Mouse (Mus musculus) adrenal gland, postnatal 10 days (tissue): ENCODE measurements around the gene Zfp874a. TPM values are rescaled to one million over a fixed set of nuclear protein-coding genes. Genes with fewer than 3 reads are reported as not detected.
"Not testable (repeated sequence)": the region's sequence is repeated elsewhere in the genome, so short reads cannot be mapped to it uniquely, and the experiment has no call there.

Experiments used
- DNase-seq: peaks from one replicate; pipeline ENCODE4 v3.0.0; 2021; ENCODE audit warnings: mixed read lengths
- long read RNA-seq, 2 experiments: library from polyadenylated mRNA; stranded (forward); transcript quantifications; one replicate each; pipeline ENCODE4 v2.0.0; 2021
- total RNA-seq, 2 experiments: library from RNA; stranded (reverse); gene quantifications; 2 replicates each; pipeline ENCODE4 v1.2.3; 2021

Gene Zfp874a
- total RNA-seq, result 10 to 100 TPM; 11.1 to 13.2 TPM
- long read RNA-seq, experiment 1, partial matches to known transcripts, result 0 of 6 reads
- long read RNA-seq, experiment 1, other reads (novel, unspliced or antisense), result 5 of 6 reads
- long read RNA-seq, experiment 2, partial matches to known transcripts, result 0 of 5 reads
- long read RNA-seq, experiment 2, other reads (novel, unspliced or antisense), result 4 of 5 reads

DNA sequence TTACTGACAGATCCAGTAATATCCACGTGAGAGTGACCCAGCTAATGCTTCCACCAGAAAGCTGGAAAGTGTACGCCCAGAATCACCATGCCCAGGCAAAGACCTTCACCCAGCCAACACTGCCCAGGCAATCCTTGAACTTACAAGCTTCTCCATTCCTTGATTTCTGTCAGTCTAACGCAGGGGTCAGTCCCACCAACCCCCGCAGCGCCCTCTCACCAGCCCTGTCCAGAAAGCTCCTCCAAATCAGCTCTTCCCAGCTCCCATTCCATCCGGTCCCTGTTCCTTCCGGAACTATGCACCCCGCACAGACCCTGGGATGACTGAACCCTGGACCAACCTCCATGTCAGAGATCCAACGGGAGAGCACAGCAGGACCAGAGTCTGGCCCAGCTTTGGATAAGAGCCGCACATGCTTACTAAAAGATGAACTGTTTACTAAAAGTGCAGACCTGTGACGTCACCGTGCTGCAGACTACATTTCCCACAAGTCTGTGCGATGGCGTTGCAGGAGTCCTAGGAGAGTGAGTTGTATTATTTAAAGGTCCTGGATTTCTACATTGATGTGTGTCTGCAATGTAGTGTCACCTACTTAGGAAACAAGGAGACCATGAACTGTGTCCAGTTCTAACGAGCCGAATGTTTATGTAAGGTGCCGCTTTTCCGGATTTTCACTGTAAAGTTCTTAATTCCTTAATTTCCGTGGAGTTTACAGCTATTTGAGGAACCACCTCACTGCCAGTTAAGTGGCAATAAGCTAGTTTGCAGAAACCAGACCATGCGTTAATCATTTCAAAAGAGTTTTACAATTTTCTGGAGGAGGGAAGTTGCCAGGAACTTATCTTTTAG is at the start of gene Zfp874a:
Gene Zfp874a, minus strand, starts transcription at position 453 of the 849 bp plus-strand sequence.
- peak; percentile 92 for DNase-seq

DNA sequence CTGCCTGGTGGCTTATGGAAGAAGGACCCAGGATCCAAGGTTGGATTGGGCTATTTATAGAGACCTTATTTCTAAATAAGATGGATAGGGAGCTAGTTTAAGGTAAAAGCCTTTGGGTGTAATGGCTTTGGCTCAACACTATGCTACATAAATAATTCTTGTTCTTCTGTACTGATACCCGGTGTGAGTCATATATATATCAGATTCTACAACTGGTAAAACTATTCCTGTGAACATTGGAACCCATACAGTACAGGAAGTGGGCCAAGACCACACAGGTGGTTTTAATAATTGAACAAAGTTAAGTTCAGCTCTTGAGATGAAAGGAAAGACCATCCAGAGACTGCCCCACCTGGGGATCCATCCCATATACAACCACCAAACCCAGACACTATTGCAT is 49.5 kb upstream of the Zfp874a start:
- DNase-seq, result no peak

DNA sequence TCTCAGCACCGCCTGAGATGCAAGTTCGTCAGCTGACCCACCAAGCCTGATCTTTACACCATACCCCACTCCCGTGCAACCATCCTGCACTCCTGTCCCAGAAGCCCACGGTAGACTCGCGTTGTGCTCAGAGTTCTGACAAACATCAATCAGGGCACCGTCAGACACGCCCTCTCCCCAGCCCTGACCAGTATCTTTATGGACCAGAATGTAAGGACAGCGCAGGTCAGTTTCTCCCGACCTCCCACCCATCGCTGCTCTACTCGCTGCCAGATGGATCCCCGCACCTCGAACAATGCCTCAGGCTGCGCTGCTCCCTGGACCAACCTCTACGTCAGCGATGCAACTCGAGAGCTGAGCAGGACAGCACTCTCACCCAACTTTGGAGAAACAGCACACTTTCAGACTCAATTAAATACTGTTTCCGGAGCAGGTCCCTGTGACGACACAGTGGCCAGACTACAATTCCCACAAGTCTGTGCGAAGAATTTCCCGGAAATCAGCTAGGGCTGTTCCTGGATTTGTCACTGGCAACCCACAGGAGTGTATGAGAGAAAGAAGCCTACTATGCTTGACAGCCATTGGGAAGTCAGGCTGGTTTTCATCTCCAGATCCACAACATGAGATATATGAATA is 48.8 kb upstream of the Zfp874a start, which contains the start of gene Zfp58:
Gene Zfp58, minus strand, starts transcription at position 472 of the 636 bp plus-strand sequence.
- DNase-seq, result peak; percentile 87

DNA sequence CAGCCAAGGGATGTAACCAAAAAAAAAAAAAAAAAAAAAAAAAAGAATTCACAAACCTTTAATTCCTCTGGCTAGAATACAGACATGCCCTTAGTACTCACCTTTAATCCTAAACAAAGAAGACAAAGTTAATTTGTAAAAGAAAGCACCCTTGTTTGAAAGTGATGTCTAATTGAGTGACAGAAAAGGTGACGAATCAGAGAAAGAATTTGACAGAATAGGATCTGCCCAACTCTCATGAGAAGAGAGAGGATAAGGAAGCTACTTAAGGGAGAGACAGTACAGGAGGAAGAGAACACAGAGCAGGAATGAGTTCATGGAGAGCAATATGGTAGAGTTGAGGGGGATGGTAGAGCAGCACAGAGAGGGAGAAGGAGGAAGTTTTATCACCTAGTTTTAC is 44.2 kb upstream of the Zfp874a start:
- DNase-seq, result no peak

DNA sequence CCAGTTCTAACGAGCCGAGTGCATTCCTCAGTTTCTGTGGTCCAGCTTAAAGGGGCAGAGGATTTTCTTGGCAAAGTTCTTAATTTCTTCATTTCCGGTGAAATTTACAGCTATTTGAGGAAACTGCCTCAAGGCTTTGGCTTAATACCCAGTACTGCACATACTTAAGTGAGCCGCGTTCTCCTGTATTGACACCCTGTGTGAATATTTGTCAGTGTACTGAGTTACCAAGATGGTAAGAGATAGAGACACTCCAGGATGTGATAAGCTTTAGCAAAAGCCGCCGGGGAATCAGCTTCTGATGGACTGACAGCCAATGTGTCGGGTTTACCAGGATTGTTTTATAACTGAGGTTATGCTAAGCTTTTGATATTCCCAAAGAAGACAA is 33.0 kb upstream of the Zfp874a start:
- DNase-seq, result no peak

DNA sequence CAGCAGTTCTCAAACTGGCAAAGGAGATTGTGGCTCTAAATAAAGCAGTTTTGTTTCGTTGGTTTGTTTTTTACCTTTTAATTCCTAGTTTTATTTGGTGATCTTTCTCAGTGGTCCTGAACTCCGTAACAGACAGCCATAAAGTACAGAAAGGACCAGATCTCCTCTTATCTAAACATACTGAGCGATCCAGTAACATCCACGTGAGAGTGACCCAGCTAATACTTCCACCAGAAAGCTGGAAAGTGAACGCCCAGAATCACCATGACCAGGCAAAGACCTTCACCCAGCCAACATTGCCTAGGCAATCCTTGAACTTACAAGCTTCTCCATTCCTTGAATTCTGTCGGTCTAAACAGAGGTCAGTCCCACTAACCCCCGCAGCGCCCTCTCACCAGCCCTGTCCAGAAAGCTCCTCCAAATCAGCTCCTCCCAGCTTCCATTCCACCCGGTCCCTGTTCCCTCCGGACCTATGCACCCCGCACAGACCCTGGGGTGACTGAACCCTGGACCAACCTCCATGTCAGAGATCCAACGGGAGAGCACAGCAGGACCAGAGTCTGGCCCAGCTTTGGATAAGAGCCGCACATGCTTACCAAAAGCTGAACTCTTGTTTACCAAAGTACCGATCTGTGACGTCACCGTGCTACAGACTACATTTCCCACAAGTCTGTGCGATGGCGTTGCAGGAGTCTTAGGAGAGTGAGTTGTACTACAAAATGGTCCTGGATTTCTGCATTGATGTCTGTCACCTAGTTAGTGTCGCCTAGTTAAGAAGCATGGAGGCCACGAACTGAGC is 32.4 kb upstream of the Zfp874a start, which contains the start of gene Zfp874b:
Gene Zfp874b, minus strand, starts transcription at position 634 of the 799 bp plus-strand sequence.
- DNase-seq, result peak; percentile 90

DNA sequence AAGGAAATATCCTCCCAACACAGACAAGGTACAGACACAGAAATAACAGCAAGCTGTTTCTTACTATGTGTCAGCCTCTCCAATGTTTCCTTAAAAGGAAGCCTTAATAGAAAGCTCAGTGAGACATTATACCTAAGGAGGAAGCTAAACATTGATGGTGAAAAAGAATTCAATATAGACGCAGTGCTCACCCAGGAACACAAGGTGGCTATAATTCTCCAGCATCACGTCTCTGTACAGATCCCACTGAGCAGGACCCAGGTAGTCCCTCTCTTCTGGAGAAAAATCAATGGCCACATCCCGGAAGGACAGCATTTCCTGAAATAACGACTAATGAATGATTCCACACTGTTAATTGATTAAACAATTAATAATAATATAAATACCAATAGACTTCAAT is 30.1 kb upstream of the Zfp874a start:
- no peak for DNase-seq

DNA sequence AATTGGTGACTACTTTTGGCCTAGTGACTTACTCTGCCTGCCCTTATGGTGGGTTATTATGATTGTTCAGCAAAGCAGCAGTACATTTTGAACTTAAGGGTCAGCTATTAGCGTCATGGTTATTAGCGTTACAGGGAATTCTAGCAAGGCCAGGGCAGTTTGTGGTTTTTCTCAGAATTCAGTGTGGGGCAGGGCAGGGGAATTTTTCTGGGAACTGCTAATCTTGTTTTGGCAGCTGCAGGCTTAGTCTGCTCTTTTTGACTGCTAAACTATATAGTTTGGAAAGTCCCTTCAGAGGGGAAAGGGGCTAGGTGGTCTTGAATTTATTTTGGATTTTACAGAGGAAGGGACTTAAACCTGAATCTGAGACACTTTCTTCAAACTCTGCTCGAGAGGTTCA is 17.9 kb upstream of the Zfp874a start:
- no peak for DNase-seq

DNA sequence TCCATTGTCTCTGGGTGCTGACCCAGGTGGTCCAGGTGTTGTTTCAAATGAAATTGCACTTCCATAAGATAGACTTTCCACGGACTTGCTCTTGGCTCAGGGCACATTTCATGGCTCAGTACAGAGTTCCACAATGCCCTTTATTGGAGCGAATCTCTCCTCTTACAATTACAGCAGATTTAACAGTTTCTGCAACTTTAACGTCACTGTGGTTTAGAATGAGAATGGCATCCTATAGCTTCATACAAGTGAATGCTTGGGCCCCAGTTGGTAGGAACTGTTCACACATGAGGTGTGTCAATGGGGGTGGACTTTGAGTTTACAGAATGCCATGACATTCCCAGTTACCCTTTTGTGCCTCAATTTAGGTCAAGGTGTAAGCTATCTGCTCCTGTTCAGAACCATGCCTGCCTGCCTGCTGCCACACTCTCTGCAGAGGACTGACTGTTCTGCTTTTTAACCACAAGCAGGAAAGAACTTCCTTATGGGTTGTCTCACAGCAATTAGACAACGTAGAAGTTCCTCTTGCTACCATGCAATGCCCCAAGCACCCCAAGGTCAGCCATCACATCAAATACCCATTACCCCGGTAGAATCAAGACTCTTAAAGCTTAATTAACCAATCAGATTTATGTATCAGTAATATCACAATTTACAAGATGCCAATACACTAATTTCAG is 12.2 kb upstream of the Zfp874a start:
- not testable (repeated sequence) for DNase-seq

DNA sequence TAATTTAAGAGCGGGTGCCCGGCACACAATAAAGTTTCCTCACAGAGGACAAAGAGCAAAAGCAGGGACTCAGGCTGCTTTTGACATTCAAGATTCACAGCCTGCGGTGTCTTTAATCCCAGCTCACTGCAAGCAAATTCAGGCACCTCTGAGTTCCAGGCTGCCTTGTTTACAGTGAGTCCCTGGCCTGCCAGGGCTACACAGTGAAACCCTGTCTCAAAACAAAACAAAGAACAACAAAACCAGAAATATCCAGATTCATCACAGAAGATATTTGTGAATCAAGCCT is 541 bp upstream of the Zfp874a start:
- DNase-seq, result peak; percentile 11

DNA sequence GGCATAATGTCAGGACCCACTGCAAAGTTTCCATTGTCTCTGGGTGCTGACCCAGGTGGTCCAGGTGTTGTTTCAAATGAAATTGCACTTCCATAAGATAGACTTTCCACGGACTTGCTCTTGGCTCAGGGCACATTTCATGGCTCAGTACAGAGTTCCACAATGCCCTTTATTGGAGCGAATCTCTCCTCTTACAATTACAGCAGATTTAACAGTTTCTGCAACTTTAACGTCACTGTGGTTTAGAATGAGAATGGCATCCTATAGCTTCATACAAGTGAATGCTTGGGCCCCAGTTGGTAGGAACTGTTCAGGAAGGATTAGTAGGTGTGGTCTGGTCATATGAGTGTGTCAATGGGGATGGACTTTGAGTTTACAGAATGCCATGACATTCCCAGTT is 14.3 kb downstream of the Zfp874a start:
- DNase-seq, result not testable (repeated sequence)

DNA sequence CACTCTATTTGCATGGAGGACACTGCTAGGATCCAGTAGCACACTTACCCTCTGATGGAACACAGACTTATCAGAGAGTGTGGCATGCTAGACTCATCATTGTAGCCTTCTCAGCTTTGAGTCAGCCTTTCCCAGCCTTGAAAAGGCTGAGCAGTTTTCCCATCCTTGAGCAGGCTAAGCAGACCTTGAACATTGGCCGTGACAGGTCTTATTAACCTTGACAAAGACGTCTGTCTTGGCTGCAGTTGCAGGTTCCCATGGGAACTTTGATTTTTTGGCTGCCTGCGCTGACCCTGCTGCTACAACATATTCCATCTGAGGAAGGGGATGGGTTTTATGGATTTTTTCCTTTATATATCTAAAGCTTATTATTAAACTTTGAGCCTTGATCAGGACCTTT is 23.3 kb downstream of the Zfp874a start:
- peak; percentile 72 for DNase-seq

DNA sequence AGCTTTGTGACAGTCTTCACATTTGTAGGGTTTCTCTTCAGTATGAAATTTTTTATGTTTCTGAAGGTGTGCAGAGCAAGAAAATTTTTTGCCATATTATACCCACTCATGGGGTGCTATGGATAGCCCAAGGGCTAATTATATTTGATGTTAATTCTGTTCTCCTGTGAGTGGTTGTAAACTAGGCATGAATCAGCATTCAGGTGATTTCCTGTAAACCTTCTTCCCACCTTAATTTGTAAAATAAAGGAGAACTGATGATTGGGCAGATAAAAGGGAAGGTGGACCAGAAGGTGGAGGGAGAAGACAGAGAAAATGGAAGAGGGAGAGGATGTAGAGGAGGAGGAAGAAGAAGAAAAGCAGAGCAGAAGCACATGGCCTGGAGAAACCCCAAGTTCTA is 25.7 kb downstream of the Zfp874a start:
- not testable (repeated sequence) for DNase-seq

DNA sequence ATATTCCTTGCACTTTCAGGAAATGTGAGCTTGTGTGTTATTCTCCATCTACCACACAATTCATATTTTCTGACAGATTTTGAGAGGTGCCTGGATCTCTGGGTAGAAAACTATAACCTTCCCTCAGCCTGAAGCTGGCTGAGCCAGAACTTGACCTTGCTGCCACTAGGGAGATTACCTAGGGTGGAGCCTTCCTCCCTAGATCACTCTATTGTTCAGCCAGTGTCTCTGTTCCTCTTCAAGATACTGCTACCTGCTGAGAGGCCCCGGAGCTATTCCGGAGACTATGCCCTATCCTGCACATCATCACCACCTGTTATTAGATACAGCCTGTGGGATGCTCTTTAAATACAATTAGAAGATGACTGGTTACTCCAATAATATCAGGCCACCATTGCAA is 28.9 kb downstream of the Zfp874a start:
- not testable (repeated sequence) for DNase-seq

DNA sequence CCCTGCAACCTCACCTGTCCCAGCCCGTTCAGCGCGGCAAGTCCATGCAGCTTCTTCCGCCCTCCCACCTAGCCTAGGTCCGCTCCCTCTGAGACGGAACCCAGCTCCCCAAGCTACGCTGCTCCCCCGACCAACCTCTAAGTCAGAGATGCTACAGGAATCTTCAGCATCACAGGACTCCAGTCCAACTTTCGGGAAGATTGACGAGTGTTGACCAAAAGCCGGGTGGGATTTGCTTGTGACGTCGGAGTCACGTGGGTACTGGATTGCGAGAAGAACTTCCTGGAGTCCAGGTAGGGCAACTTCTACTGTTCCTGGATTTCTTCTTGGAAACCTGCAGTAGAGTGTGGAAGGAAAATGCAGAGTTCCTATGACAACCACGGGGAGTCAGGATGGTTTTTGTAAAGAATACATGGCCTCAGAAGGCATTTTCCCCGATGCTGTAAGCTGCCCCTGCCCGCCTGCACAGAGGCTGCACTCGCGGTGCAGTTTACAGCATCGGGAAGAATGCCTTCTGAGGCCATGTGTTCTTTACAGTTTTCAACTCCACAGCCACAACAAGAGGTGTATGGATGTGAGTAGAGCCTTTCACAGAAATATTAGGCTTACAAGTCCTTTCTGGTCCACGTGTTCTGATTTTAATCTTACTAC is 30.1 kb downstream of the Zfp874a start, which contains the start of gene Zfp459:
Gene Zfp459, minus strand, starts transcription at position 212 of the 651 bp plus-strand sequence.
- DNase-seq, result peak; percentile 40

DNA sequence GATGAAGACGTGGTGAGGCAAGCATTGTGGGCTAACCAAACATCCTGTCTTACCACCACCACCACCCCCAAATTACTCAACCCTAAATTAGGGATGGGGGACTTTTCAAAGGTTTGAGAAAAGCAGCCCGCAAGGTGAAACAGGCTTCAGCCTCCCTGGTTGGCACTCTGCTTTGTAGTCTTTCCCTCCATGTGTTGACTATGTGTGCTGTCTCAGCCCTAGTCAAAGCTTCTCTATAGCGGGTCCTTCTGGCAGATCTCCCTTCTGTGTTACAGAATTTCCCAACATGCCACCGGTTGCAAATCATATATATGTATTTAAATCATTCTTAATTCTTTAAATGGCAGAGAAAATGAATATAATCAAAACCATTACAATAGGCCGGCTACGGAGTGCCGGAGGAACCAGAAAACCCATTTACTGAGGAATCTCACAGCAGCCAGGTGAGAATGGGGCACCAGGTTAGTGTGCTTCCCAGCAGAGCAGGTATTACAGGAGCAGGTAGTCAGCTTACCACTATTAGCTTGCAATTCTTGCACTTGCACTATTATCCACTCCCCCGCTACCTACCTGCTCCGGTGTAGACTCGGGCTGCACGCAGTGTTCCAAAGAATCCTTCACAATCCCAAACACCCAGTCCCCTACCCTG is 30.7 kb downstream of the Zfp874a start:
- DNase-seq, result no peak

DNA sequence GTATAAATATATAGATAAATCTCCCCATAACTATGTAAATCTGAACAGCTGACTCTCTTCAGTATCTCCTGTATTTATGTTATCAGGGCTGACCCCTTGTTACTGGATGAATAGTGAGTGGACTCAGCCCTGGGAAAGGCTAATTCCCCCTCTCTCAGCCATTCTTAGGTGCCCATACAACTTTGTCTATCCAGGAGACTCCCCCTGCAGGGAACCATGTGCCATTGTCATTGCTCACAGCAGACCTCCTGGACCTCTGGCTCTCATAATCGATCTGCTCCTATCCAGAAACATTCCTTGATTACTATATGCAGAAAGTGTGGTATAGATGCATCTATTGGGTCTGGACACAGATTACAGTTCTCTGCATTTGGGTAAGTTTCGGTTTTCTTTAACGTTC is 34.6 kb downstream of the Zfp874a start:
- DNase-seq, result no peak

DNA sequence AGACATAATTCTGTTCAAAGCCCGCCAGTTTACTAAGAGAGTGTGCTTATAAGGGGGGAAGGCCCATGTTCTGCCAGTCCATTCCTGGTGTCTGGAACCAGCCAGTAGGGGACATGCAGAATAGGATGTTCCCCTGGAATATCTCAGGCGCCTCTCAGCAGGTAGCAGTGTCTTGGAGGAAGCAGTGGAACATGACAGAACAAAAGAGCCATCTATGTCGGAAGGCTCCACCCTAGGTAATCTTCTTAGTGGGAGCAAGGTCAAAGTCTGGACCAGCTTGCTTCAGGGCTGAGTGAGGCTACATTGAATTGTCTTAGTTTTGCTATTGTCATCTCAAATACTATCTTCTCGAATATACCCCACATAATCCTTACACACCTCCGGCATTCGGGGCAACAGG is 35.7 kb downstream of the Zfp874a start:
- no peak for DNase-seq

DNA sequence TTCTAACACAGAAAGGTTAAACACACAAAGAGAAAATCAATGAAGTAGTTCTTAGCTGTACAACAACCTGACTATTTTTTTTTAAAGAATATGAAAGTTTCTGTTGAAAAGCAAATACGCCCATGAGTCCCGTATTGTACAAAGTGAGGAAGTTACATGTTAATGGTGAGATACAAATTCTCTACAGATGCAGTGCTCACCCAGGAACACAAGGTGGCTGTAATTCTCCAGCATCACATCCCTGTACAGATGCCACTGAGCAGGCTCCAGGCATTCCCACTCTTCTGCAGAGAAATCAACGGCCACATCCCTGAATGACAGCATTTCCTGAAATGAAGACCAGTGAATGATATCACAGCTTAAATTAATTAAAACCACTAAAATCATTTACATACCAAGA is 37.8 kb downstream of the Zfp874a start:
- not testable (repeated sequence) for DNase-seq

DNA sequence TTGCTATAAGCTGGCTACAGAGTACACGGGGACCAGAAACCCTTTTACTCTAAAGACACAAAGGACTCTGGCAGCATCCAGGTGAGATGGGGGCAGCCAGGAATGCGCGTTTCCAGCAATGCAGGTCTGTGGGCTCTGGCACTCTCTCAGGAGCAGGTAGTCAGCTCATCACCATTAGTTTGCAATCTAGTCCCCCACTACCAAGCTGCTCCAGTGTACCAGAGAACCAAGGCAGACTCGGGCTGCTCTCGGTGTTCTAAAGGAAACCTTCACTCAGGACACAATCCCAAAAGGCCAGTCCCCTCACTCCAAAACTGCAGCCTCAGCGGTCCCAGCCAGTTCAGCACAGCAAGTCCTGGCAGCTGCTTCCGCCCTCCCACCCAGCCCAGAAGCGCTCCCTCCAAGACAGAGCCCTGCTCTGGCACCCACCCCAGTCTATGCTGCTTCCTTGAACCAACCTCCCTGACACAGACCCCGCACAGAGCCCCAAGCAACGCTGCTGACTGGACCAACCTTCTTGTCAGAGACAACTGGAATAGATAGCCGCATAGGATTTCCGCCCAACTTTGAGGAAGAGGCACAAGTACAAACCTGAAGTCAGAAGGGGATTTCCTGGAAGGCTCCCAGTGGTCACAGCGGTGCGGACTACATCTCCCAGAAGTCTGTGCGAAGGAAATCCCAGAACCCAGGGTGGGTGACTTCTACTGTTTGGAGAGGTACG is 52.1 kb downstream of the Zfp874a start, which contains the start of gene Zfp429:
Gene Zfp429, minus strand, starts transcription at position 637 of the 721 bp plus-strand sequence.
- peak; percentile 76 for DNase-seq
